Mouse (Mus musculus) bone marrow macrophage, adult 2 months (primary cell): ENCODE measurements at regions not wholly inside any gene's neighbourhood (a gene's known extent, or its start where the extent isn't known, plus 50 kb on each side); places are given as distances from the start of the nearest gene placed in this dataset.

Experiments used
- CTCF ChIP-seq: IDR thresholded peaks from 2 replicates; pipeline ENCODE4 v1.5.1; 2012; ENCODE audit warnings: low read depth, mild to moderate bottlenecking, low read length, moderate library complexity
- POLR2A ChIP-seq: IDR thresholded peaks from 2 replicates; pipeline ENCODE4 v1.6.1; 2012; ENCODE audit warnings: mild to moderate bottlenecking, low read depth, low read length, borderline replicate concordance

DNA sequence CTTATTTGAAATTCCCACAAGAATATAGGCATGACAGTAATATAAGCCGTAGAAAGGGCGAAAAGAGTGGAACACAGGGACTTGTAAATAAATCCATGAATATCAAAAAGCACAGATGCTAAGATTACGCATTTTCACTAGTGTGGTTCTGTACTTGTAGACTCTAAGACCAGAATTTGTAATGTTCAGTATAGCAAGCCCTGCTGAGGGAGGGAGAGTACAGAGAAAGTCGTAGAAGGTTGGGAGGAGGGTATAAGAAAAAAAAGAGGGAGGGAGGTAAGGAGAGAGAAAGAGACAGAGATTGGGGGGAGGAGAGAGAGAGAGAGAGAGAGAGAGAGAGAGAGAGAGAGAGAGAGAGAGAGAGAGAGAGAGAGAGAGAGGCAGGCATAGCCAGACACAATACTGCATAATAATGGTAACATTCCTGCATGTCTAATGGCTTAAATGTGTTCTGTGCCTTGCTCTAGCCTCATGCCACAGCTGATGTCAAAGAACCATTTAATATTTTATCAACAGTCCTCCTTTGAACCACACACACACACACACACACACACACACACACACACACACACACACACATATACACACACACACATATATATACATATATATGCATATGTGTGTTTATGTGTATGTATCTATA is 354.1 kb upstream of the Tmem161b start:
- TF ChIP-seq CTCF (no peak), POLR2A (no peak)
